Mouse (Mus musculus) cerebral cortex, adult 2 months (tissue): ENCODE measurements around the gene Tmem248.

ENCODE experiments used
- WGBS: fragments of 180-500 bp; shearing (Covaris S2); methylation state at CpG from one replicate; pipeline ENCODE4 v1.1.7; 2018; 5-methylcytosine and 5-hydroxymethylcytosine counted together

Gene Tmem248

GRCm38 (mm10) chr5:130203948-130204347 lies 12.9 kb upstream of the Tmem248 start:
- 83% methylated on average over 4 of the region's 4 CpGs for WGBS

- WGBS = 79% methylated on average over 6 of the region's 6 CpGs
These were observed 12.3 kb upstream of the Tmem248 start for GRCm38 (mm10) chr5:130204560-130204959.

- 85% methylated on average over 3 of the region's 3 CpGs for WGBS
These were observed 11.3 kb upstream of the Tmem248 start for GRCm38 (mm10) chr5:130205441-130206023.

GRCm38 (mm10) chr5:130207299-130207698 lies 9.6 kb upstream of the Tmem248 start:
- 91% methylated on average over 4 of the region's 4 CpGs for WGBS

GRCm38 (mm10) chr5:130212956-130213355 lies 3.9 kb upstream of the Tmem248 start:
- 92% methylated on average over 11 of the region's 11 CpGs for WGBS

- 89% methylated on average over 4 of the region's 4 CpGs for WGBS
These were observed 525 bp downstream of the Tmem248 start for GRCm38 (mm10) chr5:130217406-130217805.

- 78% methylated on average over 5 of the region's 5 CpGs for WGBS
These were observed 1.5 kb downstream of the Tmem248 start for GRCm38 (mm10) chr5:130218336-130218735.

GRCm38 (mm10) chr5:130221316-130221715 lies 4.4 kb downstream of the Tmem248 start:
- 52% methylated on average over 2 of the region's 2 CpGs for WGBS

- WGBS = under 1% methylated on average over 10 of the region's 10 CpGs
These were observed 4.9 kb downstream of the Tmem248 start for GRCm38 (mm10) chr5:130221760-130222145.

GRCm38 (mm10) chr5:130222146-130223004 lies 5.5 kb downstream of the Tmem248 start:
- whole genome bisulfite sequencing = under 1% methylated on average over 88 of the region's 88 CpGs

GRCm38 (mm10) chr5:130226790-130227189 lies 9.9 kb downstream of the Tmem248 start:
- 84% methylated on average over 3 of the region's 3 CpGs for WGBS

- WGBS = 40% methylated on average over 4 of the region's 4 CpGs
These were observed 11.2 kb downstream of the Tmem248 start for GRCm38 (mm10) chr5:130228120-130228519.

- WGBS = 94% methylated on average over 8 of the region's 8 CpGs
These were observed 19.4 kb downstream of the Tmem248 start for GRCm38 (mm10) chr5:130236302-130236701.

GRCm38 (mm10) chr5:130239236-130239635 lies 22.4 kb downstream of the Tmem248 start:
- 86% methylated on average over 7 of the region's 7 CpGs for WGBS

- 75% methylated on average over 2 of the region's 2 CpGs for WGBS
These were observed 23.0 kb downstream of the Tmem248 start for GRCm38 (mm10) chr5:130239856-130240255.

GRCm38 (mm10) chr5:130241426-130241825 lies 24.5 kb downstream of the Tmem248 start:
- WGBS = 84% methylated on average over 12 of the region's 12 CpGs

- WGBS = 68% methylated on average over 5 of the region's 5 CpGs
These were observed 30.9 kb downstream of the Tmem248 start for GRCm38 (mm10) chr5:130247823-130248222.

GRCm38 (mm10) chr5:130254164-130255016 lies 37.5 kb downstream of the Tmem248 start:
- WGBS = 8% methylated on average over 19 of the region's 19 CpGs

- under 1% methylated on average over 52 of the region's 52 CpGs for WGBS
These were observed 38.3 kb downstream of the Tmem248 start, which contains the start of the genes Sbds and Tyw1 for GRCm38 (mm10) chr5:130255017-130255720. Sbds (minus strand) TSS chr5:130255530. Tyw1 (plus strand) TSS chr5:130255619.

- 21% methylated on average over 20 of the region's 20 CpGs for WGBS
These were observed 39.1 kb downstream of the Tmem248 start for GRCm38 (mm10) chr5:130255799-130256525.
